Mouse (Mus musculus): Measurements from ENCODE around the gene Rasal2. TPM values are rescaled to one million over a fixed set of nuclear protein-coding genes. Genes with fewer than 3 reads are reported as not detected.

The Rasal2 gene
- polyA plus RNA-seq, 1 experiment from 2014 or later = 12.8 TPM

GRCm38 (mm10) chr1:157318896-157319295 is 93.5 kb downstream of the Rasal2 start:
- ATAC-seq (ENCODE audit: insufficient number of reproducible peaks, low FRiP score, low TSS enrichment, low read depth) = no peak
- Histone ChIP-seq H3K4me3 (no peak overlapping the region), H3K36me3 (no peaks in the 10 kb centered on the region), H3K4me2 (no peak overlapping the region), H3K27ac (no peak overlapping the region), H3K9ac (no peak overlapping the region), H3K27me3 (no peaks in the 10 kb centered on the region), H3K4me1 (no peaks in the 10 kb centered on the region), H3K9me3 (no peaks in the 10 kb centered on the region)
- 87% methylated on average over 4 of the region's 4 CpGs for WGBS

GRCm38 (mm10) chr1:157301266-157301665 is 111.1 kb downstream of the Rasal2 start:
- no peak overlapping the region for H3K9ac ChIP-seq
- H3K27ac ChIP-seq = no peak overlapping the region
- 72% methylated on average over 1 of the region's 1 CpGs for WGBS
- no peak overlapping the region for H3K4me2 ChIP-seq
- no peaks in the 10 kb centered on the region for H3K27me3 ChIP-seq
- no peak overlapping the region for H3K4me3 ChIP-seq
- H3K36me3 ChIP-seq = no peaks in the 10 kb centered on the region
- H3K9me3 ChIP-seq = no peaks in the 10 kb centered on the region
- H3K4me1 ChIP-seq = no peaks in the 10 kb centered on the region
- no peak for ATAC-seq (ENCODE audit: insufficient number of reproducible peaks, low FRiP score, low TSS enrichment, low read depth)

- no peaks in the 10 kb centered on the region for H3K27me3 ChIP-seq
- H3K36me3 ChIP-seq = no peaks in the 10 kb centered on the region
- no peaks in the 10 kb centered on the region for H3K9me3 ChIP-seq
- no peak for ATAC-seq (ENCODE audit: insufficient number of reproducible peaks, low FRiP score, low TSS enrichment, low read depth)
- no peak overlapping the region for H3K27ac ChIP-seq
- H3K4me2 ChIP-seq = no peak overlapping the region
- H3K9ac ChIP-seq = no peak overlapping the region
- no peaks in the 10 kb centered on the region for H3K4me1 ChIP-seq
- WGBS = 71% methylated on average over 2 of the region's 2 CpGs
- H3K4me3 ChIP-seq = no peak overlapping the region
Measured at GRCm38 (mm10) chr1:157299559-157299958, 112.8 kb downstream of the Rasal2 start.

- no peak overlapping the region for H3K27ac ChIP-seq
- H3K9ac ChIP-seq = no peak overlapping the region
- no peak overlapping the region for H3K4me3 ChIP-seq
- 79% methylated on average over 2 of the region's 2 CpGs for whole genome bisulfite sequencing
- no peaks in the 10 kb centered on the region for H3K27me3 ChIP-seq
- H3K4me2 ChIP-seq = no peak overlapping the region
- no peaks in the 10 kb centered on the region for H3K9me3 ChIP-seq
- no peaks in the 10 kb centered on the region for H3K36me3 ChIP-seq
- ATAC-seq (ENCODE audit: insufficient number of reproducible peaks, low FRiP score, low TSS enrichment, low read depth) = no peak
- no peaks in the 10 kb centered on the region for H3K4me1 ChIP-seq
Measured at GRCm38 (mm10) chr1:157298990-157299389, 113.4 kb downstream of the Rasal2 start.

GRCm38 (mm10) chr1:157297137-157297536 is 115.3 kb downstream of the Rasal2 start:
- Histone ChIP-seq H3K4me3 (no peak overlapping the region), H3K27me3 (no peaks in the 10 kb centered on the region), H3K36me3 (no peaks in the 10 kb centered on the region), H3K9me3 (no peaks in the 10 kb centered on the region), H3K4me2 (no peak overlapping the region), H3K9ac (no peak overlapping the region), H3K4me1 (no peaks in the 10 kb centered on the region), H3K27ac (no peak overlapping the region)
- no peak for ATAC-seq (ENCODE audit: insufficient number of reproducible peaks, low FRiP score, low TSS enrichment, low read depth)
- WGBS = 66% methylated on average over 1 of the region's 1 CpGs

GRCm38 (mm10) chr1:157295868-157296267 is 116.5 kb downstream of the Rasal2 start:
- Histone ChIP-seq H3K4me3 (no peak overlapping the region), H3K4me1 (no peaks in the 10 kb centered on the region), H3K4me2 (no peak overlapping the region), H3K27me3 (no peaks in the 10 kb centered on the region), H3K36me3 (no peaks in the 10 kb centered on the region), H3K27ac (no peak overlapping the region), H3K9me3 (no peaks in the 10 kb centered on the region), H3K9ac (no peak overlapping the region)
- ATAC-seq (ENCODE audit: insufficient number of reproducible peaks, low FRiP score, low TSS enrichment, low read depth) = no peak
- WGBS = 91% methylated on average over 3 of the region's 3 CpGs

- Histone ChIP-seq H3K4me2 (no peak overlapping the region), H3K27ac (no peak overlapping the region), H3K36me3 (no peaks in the 10 kb centered on the region), H3K9ac (no peak overlapping the region), H3K4me3 (no peak overlapping the region), H3K9me3 (no peaks in the 10 kb centered on the region), H3K27me3 (no peaks in the 10 kb centered on the region), H3K4me1 (no peaks in the 10 kb centered on the region)
- WGBS = 75% methylated on average over 2 of the region's 2 CpGs
- no peak for ATAC-seq (ENCODE audit: insufficient number of reproducible peaks, low FRiP score, low TSS enrichment, low read depth)
Measured at GRCm38 (mm10) chr1:157290173-157290572, 122.2 kb downstream of the Rasal2 start.

- Histone ChIP-seq H3K4me2 (no peak overlapping the region), H3K27ac (no peak overlapping the region), H3K36me3 (no peaks in the 10 kb centered on the region), H3K9ac (no peak overlapping the region), H3K4me3 (no peak overlapping the region), H3K9me3 (no peaks in the 10 kb centered on the region), H3K4me1 (no peaks in the 10 kb centered on the region), H3K27me3 (no peaks in the 10 kb centered on the region)
- 74% methylated on average over 2 of the region's 2 CpGs for WGBS
- no peak for ATAC-seq (ENCODE audit: insufficient number of reproducible peaks, low FRiP score, low TSS enrichment, low read depth)
Measured at GRCm38 (mm10) chr1:157289251-157289650, 123.1 kb downstream of the Rasal2 start.

GRCm38 (mm10) chr1:157286561-157286960 is 125.8 kb downstream of the Rasal2 start:
- no peaks in the 10 kb centered on the region for H3K36me3 ChIP-seq
- H3K9me3 ChIP-seq = no peaks in the 10 kb centered on the region
- H3K9ac ChIP-seq = no peak overlapping the region
- H3K4me3 ChIP-seq = no peak overlapping the region
- no peak overlapping the region for H3K4me2 ChIP-seq
- 17% methylated on average over 4 of the region's 4 CpGs for WGBS
- H3K27me3 ChIP-seq = no peaks in the 10 kb centered on the region
- no peak overlapping the region for H3K27ac ChIP-seq
- H3K4me1 ChIP-seq = no peaks in the 10 kb centered on the region
- ATAC-seq (ENCODE audit: insufficient number of reproducible peaks, low FRiP score, low TSS enrichment, low read depth) = no peak

GRCm38 (mm10) chr1:157285366-157285765 is 127.0 kb downstream of the Rasal2 start:
- no peak overlapping the region for H3K27ac ChIP-seq
- 60% methylated on average over 3 of the region's 3 CpGs for WGBS
- no peak overlapping the region for H3K9ac ChIP-seq
- no peaks in the 10 kb centered on the region for H3K4me1 ChIP-seq
- no peak overlapping the region for H3K4me3 ChIP-seq
- H3K9me3 ChIP-seq = no peaks in the 10 kb centered on the region
- no peaks in the 10 kb centered on the region for H3K36me3 ChIP-seq
- H3K4me2 ChIP-seq = no peak overlapping the region
- no peaks in the 10 kb centered on the region for H3K27me3 ChIP-seq
- ATAC-seq (ENCODE audit: insufficient number of reproducible peaks, low FRiP score, low TSS enrichment, low read depth) = no peak

- H3K27ac ChIP-seq = no peak overlapping the region
- ATAC-seq (ENCODE audit: insufficient number of reproducible peaks, low FRiP score, low TSS enrichment, low read depth) = no peak
- no peak overlapping the region for H3K9ac ChIP-seq
- H3K4me1 ChIP-seq = no peaks in the 10 kb centered on the region
- no peak overlapping the region for H3K4me2 ChIP-seq
- H3K27me3 ChIP-seq = no peaks in the 10 kb centered on the region
- H3K9me3 ChIP-seq = no peaks in the 10 kb centered on the region
- H3K36me3 ChIP-seq = no peaks in the 10 kb centered on the region
- H3K4me3 ChIP-seq = no peak overlapping the region
Measured at GRCm38 (mm10) chr1:157280781-157281180, 131.6 kb downstream of the Rasal2 start.

- no peaks in the 10 kb centered on the region for H3K4me1 ChIP-seq
- WGBS = 81% methylated on average over 4 of the region's 4 CpGs
Measured at GRCm38 (mm10) chr1:157275672-157276307, 136.6 kb downstream of the Rasal2 start.

GRCm38 (mm10) chr1:157267894-157268293 is 144.5 kb downstream of the Rasal2 start:
- Histone ChIP-seq H3K27ac (no peak overlapping the region), H3K9me3 (no peaks in the 10 kb centered on the region), H3K36me3 (no peaks in the 10 kb centered on the region), H3K4me2 (no peak overlapping the region), H3K27me3 (no peaks in the 10 kb centered on the region), H3K4me1 (no peaks in the 10 kb centered on the region), H3K4me3 (no peak overlapping the region), H3K9ac (no peak overlapping the region)
- WGBS = 82% methylated on average over 3 of the region's 3 CpGs
- no peak for ATAC-seq (ENCODE audit: insufficient number of reproducible peaks, low FRiP score, low TSS enrichment, low read depth)

More at GRCm38 (mm10) chr1:157275672-157276307, 136.6 kb downstream of the Rasal2 start:
- Histone ChIP-seq H3K36me3 (no peaks in the 10 kb centered on the region), H3K9ac (no peak overlapping the region), H3K4me2 (no peak overlapping the region), H3K27ac (no peak overlapping the region), H3K27me3 (no peaks in the 10 kb centered on the region), H3K4me3 (no peak overlapping the region), H3K9me3 (no peaks in the 10 kb centered on the region)
- no peak for ATAC-seq (ENCODE audit: insufficient number of reproducible peaks, low FRiP score, low TSS enrichment, low read depth)

All from limb, embryonic 15.5 days (tissue).